Mouse (Mus musculus) ovary, postnatal 10 days (tissue): ENCODE data around the gene Spata21.
A peak's percentile ranks its signal among the peaks of the same experiment; 100 is the strongest.

Experiments
- DNase-seq: peaks from one replicate; pipeline ENCODE4 v3.0.0; 2022; ENCODE audit warnings: low spot score

Gene Spata21

DNA sequence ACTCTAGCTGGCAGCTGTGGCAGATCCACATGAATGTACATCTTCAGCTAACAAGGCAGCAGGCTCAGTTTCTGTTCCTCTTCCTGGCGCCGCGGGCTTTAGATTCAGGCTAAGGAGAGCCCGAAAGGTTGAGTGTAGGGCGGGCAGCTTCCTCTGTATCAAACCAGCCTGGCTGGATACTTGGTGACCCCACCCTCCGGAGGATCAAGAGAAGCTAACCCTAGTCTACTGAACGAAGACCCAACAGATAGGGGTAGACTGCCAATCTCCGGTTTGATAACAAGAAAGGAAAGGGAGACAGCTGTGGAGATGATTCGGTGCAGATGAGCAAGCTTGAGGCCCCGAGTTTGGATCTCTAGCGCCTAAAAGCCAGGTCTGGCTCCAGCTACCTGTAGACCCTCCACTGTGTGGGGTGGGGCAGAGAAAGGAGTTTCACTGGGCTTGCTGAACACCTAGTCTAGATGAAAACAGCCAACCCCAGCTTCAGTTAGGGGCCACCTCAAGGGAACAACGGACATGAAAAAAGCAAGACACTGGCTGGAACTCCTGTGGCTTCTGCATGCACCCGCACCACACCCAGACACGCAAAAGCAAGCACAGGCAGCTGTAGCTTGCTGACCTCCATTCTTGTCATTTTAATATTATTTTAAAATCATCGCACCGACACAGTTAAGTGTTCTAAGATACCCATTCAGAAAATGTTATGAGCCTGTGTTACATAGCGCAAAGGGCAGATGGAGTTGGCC is 11.2 kb upstream of the Spata21 start:
- DNase-seq, result no peak

DNA sequence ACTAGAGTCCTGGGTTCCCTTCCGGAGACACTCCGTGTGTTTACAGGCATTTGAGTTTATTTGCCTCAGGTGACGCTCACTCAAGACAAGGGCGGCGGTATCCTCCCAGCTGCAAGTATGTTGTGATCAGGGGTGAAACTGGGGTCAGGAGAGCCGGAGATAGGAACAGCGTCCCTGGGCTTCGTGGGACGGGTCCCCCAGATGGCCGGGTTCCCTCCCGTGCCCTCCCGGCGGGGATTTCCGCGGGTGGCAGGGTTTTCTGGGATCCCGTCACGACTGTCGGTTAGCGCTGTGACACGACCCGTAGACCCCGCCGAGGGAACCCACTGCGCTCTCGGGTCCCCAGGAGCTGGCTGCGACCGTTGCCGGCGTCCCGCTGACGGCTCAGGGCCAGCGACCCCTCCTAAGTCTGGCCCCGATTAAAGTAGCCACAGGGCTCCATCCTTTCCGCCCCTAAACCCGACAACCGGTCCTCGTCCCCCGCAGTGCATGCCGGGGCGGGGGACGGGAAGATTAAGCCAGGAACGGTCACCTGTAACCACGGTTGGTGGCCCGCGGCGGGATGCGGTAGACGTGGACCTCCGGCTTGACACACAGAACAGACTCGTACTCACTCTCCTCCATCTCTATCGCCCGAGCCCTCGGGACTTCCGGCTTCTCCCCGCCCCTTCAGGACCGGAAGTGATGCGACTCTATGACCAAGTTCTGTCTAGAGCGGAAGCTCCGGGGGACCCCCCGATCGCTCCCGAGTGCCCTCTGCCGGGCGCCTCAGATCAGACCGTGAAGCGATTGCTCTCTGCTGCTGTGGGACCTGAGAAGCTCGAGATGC is 10.2 kb upstream of the Spata21 start, which contains the start of gene Necap2:
Gene Necap2 (minus strand): TSS at position 677 of the 829 bp plus-strand sequence.
- DNase-seq, result peak; percentile 79

DNA sequence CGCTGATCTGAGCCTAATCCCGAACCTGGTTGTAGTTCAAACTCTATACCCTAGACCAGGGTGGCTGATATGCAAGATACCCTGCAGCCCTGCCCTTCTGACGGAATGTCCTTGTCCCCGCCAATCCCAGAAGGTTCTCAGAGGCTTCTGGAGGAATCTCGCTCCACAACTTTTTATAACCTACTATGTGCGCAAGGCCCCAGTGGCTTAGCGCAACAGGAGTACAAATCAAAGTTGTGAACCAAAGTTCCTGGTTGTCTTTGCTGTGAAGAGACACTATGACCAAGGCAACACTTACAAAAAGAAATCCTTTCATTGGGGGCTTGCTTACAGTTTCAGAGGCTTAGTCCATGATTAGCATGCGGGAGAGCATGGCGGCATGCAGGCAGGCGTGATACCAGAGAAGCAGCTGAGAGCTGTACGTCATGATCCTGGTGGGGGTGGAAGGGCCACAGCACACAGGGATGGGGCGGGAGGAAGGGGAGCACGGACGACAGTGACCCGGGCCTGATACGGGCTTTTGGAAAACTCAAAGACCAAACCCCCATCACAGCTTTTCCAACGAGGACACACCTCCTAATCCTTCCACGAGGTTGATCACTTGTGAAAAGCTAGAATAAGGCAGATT is 9.5 kb upstream of the Spata21 start:
- DNase-seq, result no peak

DNA sequence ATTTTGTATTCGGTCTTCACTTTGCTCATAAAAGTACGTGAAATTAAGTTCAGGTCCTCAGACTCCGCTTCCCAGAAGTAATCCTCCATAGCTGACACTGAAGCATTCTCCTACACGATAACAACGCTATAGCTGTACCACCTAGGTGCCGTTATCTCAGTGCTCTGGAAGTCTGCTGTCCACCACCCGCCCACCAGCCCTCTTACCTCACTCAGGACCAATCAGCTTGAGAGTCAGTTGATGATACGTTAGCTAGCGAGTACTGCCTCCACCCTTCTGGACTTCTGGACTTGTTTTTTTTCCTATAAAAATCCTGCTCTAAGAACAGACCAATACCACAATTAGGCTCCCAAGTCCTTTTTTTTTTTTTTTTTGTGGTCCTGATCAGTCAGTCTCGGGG is 1.3 kb upstream of the Spata21 start:
- no peak for DNase-seq

DNA sequence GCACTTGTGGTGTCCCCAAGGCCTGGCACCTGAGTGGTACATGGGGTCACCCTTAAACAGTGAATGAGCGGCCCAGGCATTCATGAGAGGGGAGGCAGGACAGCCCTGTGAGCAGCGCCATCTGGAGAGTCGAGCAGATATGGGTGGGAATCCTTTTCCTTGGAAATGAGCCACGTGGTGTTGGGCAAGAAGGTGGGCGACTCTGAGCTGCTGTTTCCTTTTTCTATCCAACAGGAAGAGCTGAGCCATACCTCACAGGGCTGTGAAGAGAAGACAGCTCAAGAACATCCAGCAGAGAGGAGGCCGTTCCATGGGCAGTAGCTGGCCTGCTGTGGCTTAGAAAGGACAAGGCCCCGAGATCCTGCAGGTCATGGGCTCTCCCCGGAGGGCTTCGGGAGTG is 581 bp downstream of the Spata21 start:
- DNase-seq, result no peak

DNA sequence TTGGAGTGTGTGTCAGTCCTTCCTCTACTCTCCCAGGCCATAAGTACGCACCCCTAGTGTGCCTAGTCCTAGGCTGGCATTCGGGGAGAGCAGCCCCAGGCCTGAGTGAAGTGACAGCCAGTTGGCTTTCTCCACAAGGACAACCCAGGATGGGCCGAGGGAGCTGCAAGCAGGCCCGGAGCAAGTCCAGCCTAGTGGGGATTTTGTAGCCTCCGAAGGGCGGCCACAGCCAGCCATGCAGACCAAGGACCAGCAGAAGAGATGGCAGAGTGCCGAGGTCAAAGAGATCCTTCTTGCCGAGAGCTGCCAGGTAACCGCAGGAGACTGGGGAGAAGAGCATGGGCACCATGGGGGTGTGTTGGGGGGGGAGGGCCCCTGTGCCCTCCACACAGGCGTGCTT is 6.9 kb downstream of the Spata21 start:
- no peak for DNase-seq

DNA sequence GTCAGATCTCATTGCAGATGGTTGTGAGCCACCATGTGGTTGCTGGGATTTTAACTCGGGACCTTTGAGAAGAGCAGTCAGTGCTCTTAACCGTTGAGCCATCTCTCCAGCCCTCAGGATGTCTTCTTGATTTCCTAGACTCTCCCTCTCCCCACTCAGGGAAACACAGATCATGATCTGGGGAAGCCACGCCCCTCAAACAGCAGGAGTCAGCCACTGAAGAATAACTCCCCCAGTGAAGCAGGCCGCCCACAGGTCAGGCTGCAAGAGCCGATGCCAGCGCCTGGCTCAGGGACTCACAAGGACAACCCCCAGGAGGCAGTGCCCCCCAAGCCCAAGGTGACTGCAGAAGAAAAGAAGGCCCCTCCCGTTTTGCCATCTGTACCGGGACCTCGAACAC is 8.6 kb downstream of the Spata21 start:
- no peak for DNase-seq

DNA sequence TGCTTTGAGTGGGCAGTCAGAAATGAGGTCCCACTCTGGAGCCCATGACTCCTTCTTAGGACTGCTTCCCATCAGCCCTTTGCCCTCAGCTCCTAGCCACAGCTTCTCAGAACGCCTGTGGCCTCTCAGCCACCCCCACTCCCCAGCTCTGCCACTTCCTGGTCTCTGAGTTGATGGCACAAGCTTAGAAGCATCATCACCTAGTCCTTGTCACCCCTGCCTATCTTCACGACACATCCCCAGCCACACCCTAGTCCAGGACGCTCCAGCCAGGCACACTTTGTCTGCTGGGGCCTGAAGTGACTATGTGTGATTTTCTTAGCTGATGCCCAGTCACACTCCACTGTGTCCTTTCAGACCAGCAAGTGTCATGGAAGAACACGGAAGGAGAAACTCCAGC is 10.8 kb downstream of the Spata21 start:
- DNase-seq, result no peak

DNA sequence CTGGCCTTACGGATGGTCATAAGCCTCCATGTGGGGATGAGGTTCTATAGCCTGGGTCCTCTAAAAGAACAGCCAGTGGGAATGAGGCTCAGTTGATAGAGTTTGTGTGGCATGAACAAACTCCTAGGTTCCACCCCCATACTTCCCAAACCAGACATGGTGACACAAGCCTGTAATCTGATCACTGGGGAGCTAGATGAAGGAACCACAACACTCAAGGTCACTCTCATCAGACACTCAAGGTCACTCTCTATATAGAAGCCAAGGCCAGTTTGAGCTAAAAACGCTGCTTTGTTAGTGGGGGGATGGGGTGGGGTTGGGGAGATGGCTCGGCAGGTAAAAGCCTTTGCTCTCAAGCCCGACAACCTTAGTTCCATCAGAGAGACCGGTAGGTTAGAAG is 11.8 kb downstream of the Spata21 start:
- DNase-seq, result no peak

DNA sequence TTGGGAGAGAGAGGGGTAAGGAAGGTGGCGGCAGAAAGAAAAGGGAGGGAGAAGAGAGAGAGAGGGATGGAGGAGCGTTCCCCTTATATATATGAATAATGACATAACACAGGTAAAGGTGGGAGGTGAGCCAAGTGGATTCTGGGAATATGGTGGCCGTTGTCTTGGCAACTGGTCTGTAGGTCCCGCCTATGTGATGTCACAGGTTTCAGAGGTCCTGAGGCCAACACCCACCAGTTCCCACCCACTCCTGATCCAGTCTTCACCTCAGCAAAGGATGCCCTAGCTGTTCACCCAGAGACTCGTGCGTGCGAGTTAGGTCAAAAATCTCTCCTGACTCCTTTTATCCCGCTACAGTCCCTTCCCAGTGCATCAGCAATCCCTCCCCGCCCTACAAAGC is 13.2 kb downstream of the Spata21 start:
- no peak for DNase-seq

DNA sequence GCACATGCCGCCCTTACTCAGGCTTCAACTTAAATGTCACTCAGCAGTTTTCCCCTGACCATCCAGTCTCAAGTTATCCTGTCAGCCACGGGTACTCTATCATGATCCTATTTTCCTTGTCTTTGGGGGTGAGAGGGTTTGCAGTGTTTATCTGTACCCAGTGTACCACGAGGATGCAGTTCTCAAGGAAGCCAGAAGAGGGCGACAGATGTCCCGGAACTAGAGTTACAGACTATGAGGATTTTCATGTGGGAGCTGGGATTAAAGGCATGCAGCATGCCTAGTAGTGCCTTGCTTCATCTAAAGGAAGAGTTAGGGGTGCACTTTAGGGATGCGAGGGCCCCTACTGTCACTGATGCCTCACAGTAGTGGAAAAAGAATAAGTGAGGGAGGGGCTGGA is 13.7 kb downstream of the Spata21 start:
- DNase-seq, result no peak

DNA sequence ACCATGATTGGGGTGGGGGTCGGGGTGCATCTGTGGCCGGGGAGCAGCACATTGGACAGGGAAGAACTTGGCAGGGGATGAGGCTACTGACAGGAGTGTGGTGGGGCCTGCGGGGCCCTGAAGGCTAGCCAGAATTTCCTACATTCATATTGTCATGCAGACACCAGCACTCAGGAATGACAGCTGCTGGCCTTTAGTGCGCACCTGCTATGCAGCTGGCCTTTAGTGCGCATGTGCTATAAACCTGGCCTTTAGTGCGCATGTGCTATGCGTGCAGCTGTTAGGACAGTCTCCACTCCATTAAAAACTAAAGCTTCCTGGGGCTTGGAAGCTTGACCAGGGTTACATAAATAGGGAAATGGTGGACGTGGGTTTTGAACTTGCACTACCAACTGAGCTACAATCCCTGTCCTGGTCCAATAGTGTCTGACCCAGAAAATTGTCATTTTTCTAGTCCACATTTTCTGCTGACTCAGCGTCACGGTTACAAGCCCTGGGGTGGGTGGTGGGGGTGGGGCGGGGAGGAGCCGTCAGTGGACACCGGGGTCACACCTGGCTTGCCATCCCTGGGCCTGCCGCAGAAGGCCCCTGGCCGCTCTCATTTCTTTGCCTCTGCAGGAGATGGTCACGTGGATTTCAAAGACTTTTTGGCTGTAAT is 18.5 kb downstream of the Spata21 start:
- no peak for DNase-seq

DNA sequence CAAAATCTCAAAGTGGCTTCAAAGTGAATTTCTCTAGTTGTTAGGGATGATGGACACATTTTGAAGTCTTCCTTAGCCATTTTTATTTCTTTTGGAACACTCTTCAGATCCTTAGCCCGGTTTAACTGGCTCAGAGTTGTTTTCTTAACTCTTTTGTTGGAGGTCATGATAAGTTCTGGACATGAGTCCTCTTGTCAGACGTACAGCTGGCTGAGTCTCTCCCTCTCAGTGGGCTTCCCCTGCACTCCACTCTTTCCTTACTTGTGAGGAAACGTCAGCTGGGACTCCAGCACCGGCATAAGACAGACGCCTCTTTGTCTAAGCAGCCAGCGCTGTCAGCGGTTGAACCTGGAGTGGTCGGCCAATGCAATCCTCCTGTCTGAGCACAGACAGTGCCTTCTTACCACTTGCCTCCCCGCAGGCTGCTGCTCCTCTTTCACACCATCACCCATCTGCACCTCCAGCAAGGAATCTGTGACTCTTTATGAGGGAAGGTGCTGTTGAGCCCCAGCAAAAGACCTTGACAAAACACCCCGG is 20.1 kb downstream of the Spata21 start:
- DNase-seq, result no peak

DNA sequence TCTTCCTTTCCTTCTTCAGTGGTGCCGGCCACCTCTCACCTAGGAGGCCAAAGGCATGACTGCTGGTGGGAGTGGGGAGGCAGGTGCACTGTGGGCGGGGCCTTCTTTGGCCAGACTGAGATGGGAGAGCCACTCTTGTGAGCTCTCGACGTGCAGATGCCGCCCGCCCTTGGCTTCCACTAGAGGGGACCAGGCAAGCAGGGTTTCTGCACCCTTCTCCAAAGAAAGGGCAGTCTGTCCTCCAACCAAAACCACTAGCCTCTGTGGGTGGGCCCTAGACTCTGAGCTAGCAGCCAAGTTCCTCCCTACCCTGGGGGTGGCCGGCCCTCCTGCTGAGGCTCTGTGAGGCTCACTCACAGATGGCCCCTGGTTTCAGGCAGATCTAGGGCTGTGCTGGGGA is 25.7 kb downstream of the Spata21 start:
- DNase-seq, result no peak

DNA sequence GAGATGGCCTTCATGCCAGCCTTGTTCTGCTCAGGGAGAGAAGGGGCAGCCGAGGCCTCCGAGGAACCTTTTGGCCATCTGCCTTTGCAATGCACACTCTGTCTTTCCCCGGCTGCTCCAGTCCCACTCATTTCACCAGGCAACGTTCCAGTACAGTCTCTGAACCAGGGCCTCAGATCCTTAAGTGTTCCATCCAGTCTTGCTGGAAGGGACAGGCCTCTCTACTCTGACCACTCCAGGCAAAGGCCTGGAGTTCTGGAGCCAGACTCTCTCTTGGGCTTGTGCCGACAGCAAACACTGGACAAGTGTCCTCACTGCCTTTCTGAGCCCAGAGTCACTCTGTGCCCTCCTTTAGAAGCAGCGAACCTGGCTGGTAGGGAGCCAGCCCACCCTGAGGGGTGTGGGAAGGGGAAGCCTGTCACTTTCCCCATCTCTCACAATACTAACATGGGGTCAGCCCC is 26.4 kb downstream of the Spata21 start:
- no peak for DNase-seq

DNA sequence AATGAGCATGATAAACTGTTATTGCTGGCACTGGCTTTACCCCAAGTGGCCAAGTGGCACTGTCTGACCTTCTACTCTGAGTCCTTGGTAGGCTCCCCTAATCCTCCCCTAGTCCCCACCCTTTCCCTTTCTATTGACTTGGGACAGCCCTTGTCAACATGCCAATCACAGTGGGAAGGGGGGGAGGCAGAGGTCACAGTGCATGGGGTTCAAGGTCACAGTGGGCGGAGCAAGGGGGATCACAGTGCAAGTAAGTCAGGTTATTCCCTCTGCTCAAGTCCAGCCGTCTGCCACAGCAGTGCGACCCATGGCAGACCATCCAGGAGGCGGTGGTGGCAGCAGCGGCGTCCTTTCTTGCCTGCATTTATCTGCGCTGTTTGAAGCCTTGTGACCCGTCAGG is 27.3 kb downstream of the Spata21 start:
- no peak for DNase-seq

DNA sequence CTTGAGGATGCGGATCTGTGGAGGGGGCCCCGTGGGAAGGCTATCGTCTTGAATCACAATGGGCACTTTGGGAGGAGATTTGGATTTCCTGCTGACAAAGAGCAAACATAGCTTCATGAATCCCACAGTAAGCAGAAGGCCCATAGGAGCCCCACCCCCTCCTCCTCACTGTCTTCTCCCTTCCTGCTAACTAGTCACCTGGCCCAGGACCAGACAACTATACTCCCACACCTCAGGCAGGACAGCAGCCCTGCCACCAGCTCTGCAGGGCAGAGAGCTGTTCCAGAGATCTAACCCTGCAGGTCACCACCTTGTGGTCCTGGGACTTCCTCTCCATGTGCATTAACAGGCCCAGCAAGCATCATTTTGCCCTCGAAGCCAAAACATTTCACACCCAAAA is 30.6 kb downstream of the Spata21 start:
- DNase-seq, result no peak

DNA sequence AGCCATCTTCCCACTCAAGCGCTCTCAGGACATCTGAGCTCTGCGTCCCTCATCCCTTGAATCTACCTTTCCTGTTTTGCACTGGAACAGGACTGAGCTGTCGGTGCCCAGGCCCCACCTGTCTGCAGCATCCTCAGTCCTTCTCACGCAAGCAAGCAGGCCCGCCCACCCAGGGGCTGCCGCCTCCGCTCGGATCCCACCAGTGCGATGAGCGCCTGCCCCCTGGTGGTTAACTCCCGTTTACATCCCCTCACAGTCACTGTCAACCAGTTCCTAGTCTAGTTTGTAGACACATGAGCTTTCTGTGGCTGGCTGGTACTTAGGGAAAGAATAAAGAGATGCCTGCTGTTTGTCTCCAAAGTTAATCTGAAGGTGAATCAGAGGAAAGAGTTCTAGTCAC is 32.6 kb downstream of the Spata21 start:
- DNase-seq, result no peak

DNA sequence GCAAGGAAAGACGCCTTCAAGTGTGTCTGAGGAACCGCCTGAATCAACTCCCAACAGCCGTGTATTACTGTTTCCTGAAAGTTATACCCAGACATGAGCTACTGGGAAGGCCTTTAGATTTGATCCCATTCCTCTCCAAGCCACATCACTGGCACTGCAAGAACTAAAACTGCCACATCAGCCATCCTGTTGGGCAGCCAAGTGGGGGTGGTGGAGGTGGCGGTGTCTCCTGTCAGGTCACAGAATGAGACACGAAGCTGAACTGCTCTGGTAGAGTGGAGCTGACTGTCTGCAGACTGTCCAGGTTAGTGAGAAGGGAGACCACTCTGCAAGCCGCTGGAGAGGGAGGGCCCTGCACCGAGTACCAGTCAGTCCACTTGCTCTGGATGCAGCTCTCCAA is 34.5 kb downstream of the Spata21 start:
- DNase-seq, result no peak

DNA sequence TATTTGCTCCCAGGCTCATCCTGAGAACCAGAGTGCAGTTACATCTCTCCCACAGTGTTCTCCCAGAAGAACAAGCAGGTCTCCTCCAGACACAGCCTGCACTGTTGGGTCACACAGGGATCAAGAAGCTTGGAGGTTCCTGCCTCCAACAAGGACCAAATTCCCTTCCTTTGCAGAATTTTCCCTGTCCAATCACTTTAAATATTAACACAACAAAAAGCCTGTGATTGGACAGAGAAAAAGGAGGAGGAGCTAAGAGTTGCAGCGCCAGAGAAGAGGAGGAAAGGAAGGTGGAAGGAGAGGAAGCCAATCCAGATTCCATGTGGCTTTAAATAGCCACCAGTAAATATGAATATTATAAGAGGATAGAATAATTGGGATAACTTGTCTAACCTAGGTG is 34.9 kb downstream of the Spata21 start:
- no peak for DNase-seq

DNA sequence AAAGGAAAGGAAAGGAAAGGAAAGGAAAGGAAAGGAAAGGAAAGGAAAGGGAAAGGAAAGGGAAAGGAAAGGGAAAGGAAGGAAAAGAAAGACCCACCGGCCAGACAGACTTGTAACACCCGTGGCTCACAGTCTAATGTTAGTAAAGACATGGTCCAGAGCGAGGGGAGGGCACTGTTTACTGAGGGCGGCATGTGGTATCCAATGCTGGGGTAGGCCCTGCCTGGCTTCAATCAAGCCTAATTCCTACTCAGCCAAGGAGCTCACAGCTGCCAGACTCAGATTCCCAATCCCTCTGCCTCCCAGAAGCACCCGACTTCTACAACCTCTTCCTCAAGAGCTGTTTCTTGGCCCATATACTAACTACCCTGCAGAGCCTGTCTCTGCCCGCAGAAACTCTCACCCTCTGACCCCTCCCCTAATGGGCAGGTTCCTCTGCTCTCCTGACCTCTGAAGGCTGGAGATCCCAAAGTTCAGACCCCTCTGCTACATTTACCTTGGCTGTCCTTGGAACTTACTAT is 41.1 kb downstream of the Spata21 start:
- no peak for DNase-seq
